Mouse (Mus musculus): ENCODE data around the gene Fancm.

GRCm38 (mm10) chr12:65118968-65119367 is 43.6 kb downstream of the Fancm start:
- no peak for TF ChIP-seq EP300 (IDR thresholded peaks at IDR 0.05; ENCODE audit: insufficient read depth, low read depth, low read length)
- no peak for TF ChIP-seq POLR2A (IDR thresholded peaks at IDR 0.05; ENCODE audit: insufficient read depth, low read depth, low read length)
